Mouse (Mus musculus) effector memory CD4-positive, alpha-beta T cell, adult 7 months (primary cell): ENCODE measurements around the gene Fads2. TPM values are rescaled to one million over a fixed set of nuclear protein-coding genes. Genes with fewer than 3 reads are reported as not detected.

Source experiments
- polyA plus RNA-seq: library from polyadenylated mRNA; unstranded; fragments of 100-300 nt; shearing (Covaris generic); gene quantifications from one replicate; pipeline ENCODE4 v1.2.1, GENCODE M21; 2017

The Fads2 gene
- polyA plus RNA-seq = 0.34 TPM

DNA sequence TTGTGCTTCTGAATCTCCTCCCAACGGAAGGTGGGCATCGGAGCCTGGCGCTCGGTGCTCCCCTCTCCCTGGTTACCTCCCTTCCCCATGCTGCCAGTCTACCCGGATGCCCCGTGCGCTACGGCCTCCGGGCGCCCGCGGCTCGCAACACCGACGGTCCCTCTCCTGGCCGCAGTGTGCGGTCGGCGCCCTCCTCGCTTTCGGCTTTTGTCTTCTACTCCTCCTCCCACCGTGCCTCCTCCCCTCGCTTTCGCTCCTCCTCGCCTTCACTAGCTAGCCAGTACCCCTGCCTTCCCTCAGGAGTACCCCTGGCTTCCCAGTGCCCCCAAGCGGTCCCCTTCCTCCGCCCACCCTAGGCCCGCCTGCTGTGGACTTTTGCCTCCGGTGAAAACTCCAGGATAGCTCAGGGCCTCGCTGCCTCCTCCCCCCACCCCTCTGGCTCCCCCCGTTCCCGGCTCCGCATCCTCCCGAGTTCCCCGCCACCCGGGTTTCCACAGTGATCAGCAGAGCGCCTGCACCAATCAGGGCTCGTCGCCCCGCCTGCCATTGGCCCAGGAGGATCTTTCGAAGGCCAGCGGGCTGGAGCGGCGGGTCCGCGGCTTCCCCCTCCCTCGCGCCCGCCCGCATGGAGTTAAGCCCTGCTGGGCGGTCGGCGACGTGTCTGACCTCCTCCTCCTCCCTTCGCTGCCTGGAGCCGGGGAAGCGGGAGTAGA is at the start of gene Fads2:
Gene Fads2 (minus strand): TSS at position 406 of the 713 bp plus-strand sequence.

GRCm38 (mm10) chr19:10041388-10042148 is 60.0 kb downstream of the Fads2 start, which contains the start of gene Fads3:
Fads3 (plus strand) TSS chr19:10041569.

Other genes with a start within 250 kb of the Fads2 start
- gene Incenp, start 202.2 kb downstream of the Fads2 start, polyA plus RNA-seq = 42.4 TPM
- gene Fth1, start 121.1 kb downstream of the Fads2 start, polyA plus RNA-seq = 3,576 TPM
- 0.55 TPM for gene Best1, start 100.1 kb downstream of the Fads2 start, polyA plus RNA-seq
- not detected for gene Rab3il1, start 100.1 kb downstream of the Fads2 start, polyA plus RNA-seq
- gene Fads3, start 60.2 kb downstream of the Fads2 start, polyA plus RNA-seq = 0.33 TPM
- gene Fads1, start 81.1 kb upstream of the Fads2 start, polyA plus RNA-seq = 7.1 TPM
- gene Tmem258, start 102.3 kb upstream of the Fads2 start, polyA plus RNA-seq = 204 TPM
- gene Fen1, start 102.4 kb upstream of the Fads2 start, polyA plus RNA-seq = 20.3 TPM
- gene Myrf, start 139.0 kb upstream of the Fads2 start, polyA plus RNA-seq = 0.15 TPM
- gene Dagla, start 203.1 kb upstream of the Fads2 start, polyA plus RNA-seq = not detected